Mouse (Mus musculus): ENCODE measurements at regions not wholly inside any gene's neighbourhood (a gene's known extent, or its start where the extent isn't known, plus 50 kb on each side); places are given as distances from the start of the nearest gene placed in this dataset.
"Not testable (repeated sequence)": the region's sequence is repeated elsewhere in the genome, so short reads cannot be mapped to it uniquely, and the experiment has no call there.

DNA sequence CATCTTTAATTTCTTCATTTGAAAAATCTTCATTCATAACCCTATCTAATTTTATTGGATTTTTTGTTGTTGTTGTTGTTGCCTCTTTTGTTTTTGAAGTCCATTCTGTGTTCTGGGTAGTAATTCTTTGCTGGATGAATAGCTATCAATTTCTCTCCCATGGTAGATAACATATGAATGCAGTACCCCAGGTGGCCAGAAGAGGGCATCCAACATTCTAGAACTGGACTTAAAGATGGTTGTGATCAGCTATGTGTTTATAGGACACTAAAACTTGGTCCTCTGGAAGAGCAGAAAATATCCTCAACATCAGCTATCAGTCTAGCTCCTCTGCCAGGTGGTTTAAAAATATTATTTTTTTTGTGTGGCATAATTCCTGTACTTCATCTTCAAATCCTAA, 73.0 kb downstream of the Prl2c3 start:
- not testable (repeated sequence) for H3K4me2 ChIP-seq (ENCODE audit: low read length); H3K4me1 ChIP-seq (ENCODE audit: control insufficient read depth, insufficient read depth, low read length); H3K27me3 ChIP-seq (replicated peaks; ENCODE audit: control insufficient read depth, insufficient read depth, low read length); H3K9me3 ChIP-seq (replicated peaks; ENCODE audit: control insufficient read depth, low read length); H3K9ac ChIP-seq (ENCODE audit: low read length); H3K36me3 ChIP-seq (ENCODE audit: control insufficient read depth, insufficient read depth, low read length); H3K4me3 ChIP-seq (ENCODE audit: low read depth, low read length); H3K27ac ChIP-seq (ENCODE audit: low read depth, low read length); ATAC-seq
- peak; percentile 15 for DNase-seq (ENCODE audit: low spot score)

- not testable (repeated sequence) for H3K36me3 ChIP-seq (ENCODE audit: control insufficient read depth, insufficient read depth, low read length); H3K9ac ChIP-seq (ENCODE audit: low read length); H3K27me3 ChIP-seq (replicated peaks; ENCODE audit: control insufficient read depth, insufficient read depth, low read length); H3K9me3 ChIP-seq (replicated peaks; ENCODE audit: control insufficient read depth, low read length); H3K27ac ChIP-seq (ENCODE audit: low read depth, low read length); H3K4me1 ChIP-seq (ENCODE audit: control insufficient read depth, insufficient read depth, low read length); DNase-seq (ENCODE audit: low spot score); ATAC-seq; H3K4me3 ChIP-seq (ENCODE audit: low read depth, low read length); H3K4me2 ChIP-seq (ENCODE audit: low read length)
- 89% methylated on average over 7 of the region's 7 CpGs for WGBS
Observed at GRCm38 (mm10) chr13:12717972-12718546, 81.8 kb downstream of the Prl2c3 start.

GRCm38 (mm10) chr13:12711471-12712273, 88.2 kb downstream of the Prl2c3 start:
- H3K9me3 ChIP-seq (replicated peaks; ENCODE audit: control insufficient read depth, low read length) = no peaks in the 10 kb centered on the region
- DNase-seq (ENCODE audit: low spot score) = no peak
- no peaks in the 10 kb centered on the region for H3K4me1 ChIP-seq (ENCODE audit: control insufficient read depth, insufficient read depth, low read length)
- H3K27ac ChIP-seq (ENCODE audit: low read depth, low read length) = no peak overlapping the region
- no peaks in the 10 kb centered on the region for H3K36me3 ChIP-seq (ENCODE audit: control insufficient read depth, insufficient read depth, low read length)
- H3K27me3 ChIP-seq (replicated peaks; ENCODE audit: control insufficient read depth, insufficient read depth, low read length) = no peaks in the 10 kb centered on the region
- H3K4me3 ChIP-seq (ENCODE audit: low read depth, low read length) = no peak overlapping the region
- ATAC-seq = no peak
- 59% methylated on average over 7 of the region's 7 CpGs for WGBS
- H3K9ac ChIP-seq (ENCODE audit: low read length) = no peak overlapping the region
- H3K4me2 ChIP-seq (ENCODE audit: low read length) = no peak overlapping the region

DNA sequence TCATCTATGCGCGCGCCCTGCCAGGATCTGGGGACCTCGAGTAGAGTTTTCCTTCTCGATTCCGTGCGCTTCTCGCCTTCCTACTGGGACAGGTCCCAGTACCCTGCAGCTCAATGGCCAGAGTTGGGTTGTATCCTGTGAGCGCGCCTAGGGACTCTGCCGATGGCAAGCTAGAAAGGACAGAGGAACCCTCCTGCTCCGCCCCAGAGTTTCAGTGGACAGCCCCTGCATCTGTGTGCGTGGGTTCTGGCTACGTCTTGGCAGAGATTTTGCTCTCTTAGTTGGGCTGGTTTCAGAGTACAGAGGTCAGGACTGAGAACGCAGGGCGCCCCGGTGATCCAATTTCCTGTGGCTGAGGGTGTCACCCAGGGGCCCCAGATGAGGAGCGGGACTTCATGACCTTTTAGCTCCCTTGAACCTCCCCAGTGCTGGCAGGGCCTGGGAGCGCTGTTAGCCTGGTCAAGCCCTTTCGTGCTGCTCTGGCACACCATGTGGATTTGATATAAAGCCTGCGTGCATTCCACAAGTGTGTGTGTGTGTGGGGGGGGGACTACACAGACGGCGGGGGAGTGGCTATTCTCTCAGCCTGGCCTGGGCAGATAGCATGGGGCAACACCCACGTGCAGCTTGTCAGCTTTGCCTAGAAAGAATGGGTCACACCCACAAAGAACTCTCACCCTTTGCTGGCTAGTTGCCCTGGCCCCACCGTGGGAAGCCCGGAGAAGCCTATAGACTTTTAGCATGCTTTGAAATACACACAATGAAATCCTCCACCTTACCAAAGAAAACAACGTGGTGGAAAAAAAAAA, 96.9 kb downstream of the Prl2c3 start:
- not testable (repeated sequence) for H3K4me2 ChIP-seq (ENCODE audit: low read length); H3K4me3 ChIP-seq (ENCODE audit: low read depth, low read length); H3K27ac ChIP-seq (ENCODE audit: low read depth, low read length); ATAC-seq; H3K36me3 ChIP-seq (ENCODE audit: control insufficient read depth, insufficient read depth, low read length); H3K9ac ChIP-seq (ENCODE audit: low read length); H3K4me1 ChIP-seq (ENCODE audit: control insufficient read depth, insufficient read depth, low read length); H3K27me3 ChIP-seq (replicated peaks; ENCODE audit: control insufficient read depth, insufficient read depth, low read length); DNase-seq (ENCODE audit: low spot score); H3K9me3 ChIP-seq (replicated peaks; ENCODE audit: control insufficient read depth, low read length)
- 6% methylated on average over 12 of the region's 27 CpGs for WGBS

- H3K36me3 ChIP-seq (ENCODE audit: control insufficient read depth, insufficient read depth, low read length); H3K9me3 ChIP-seq (replicated peaks; ENCODE audit: control insufficient read depth, low read length); H3K27me3 ChIP-seq (replicated peaks; ENCODE audit: control insufficient read depth, insufficient read depth, low read length); H3K4me1 ChIP-seq (ENCODE audit: control insufficient read depth, insufficient read depth, low read length); H3K4me3 ChIP-seq (ENCODE audit: low read depth, low read length); H3K27ac ChIP-seq (ENCODE audit: low read depth, low read length); H3K9ac ChIP-seq (ENCODE audit: low read length); DNase-seq (ENCODE audit: low spot score): not testable (repeated sequence)
- H3K4me2 ChIP-seq (ENCODE audit: low read length) = peak overlapping the region; percentile 32
- ATAC-seq = peak; percentile 78
- WGBS = under 1% methylated on average over 24 of the region's 46 CpGs
Observed at GRCm38 (mm10) chr13:12702111-12702803, 97.6 kb downstream of the Prl2c3 start.

- H3K4me2 ChIP-seq (ENCODE audit: low read length); H3K4me1 ChIP-seq (ENCODE audit: control insufficient read depth, insufficient read depth, low read length); DNase-seq (ENCODE audit: low spot score); H3K9ac ChIP-seq (ENCODE audit: low read length); H3K27me3 ChIP-seq (replicated peaks; ENCODE audit: control insufficient read depth, insufficient read depth, low read length); H3K9me3 ChIP-seq (replicated peaks; ENCODE audit: control insufficient read depth, low read length); H3K27ac ChIP-seq (ENCODE audit: low read depth, low read length); H3K4me3 ChIP-seq (ENCODE audit: low read depth, low read length); H3K36me3 ChIP-seq (ENCODE audit: control insufficient read depth, insufficient read depth, low read length); ATAC-seq: not testable (repeated sequence)
- WGBS = 53% methylated on average over 4 of the region's 7 CpGs
Observed at GRCm38 (mm10) chr13:12693593-12694118, 106.2 kb downstream of the Prl2c3 start.

- H3K4me2 ChIP-seq (ENCODE audit: low read length); H3K9me3 ChIP-seq (replicated peaks; ENCODE audit: control insufficient read depth, low read length); ATAC-seq; H3K9ac ChIP-seq (ENCODE audit: low read length); H3K36me3 ChIP-seq (ENCODE audit: control insufficient read depth, insufficient read depth, low read length); DNase-seq (ENCODE audit: low spot score); H3K27me3 ChIP-seq (replicated peaks; ENCODE audit: control insufficient read depth, insufficient read depth, low read length); H3K4me3 ChIP-seq (ENCODE audit: low read depth, low read length); H3K27ac ChIP-seq (ENCODE audit: low read depth, low read length); H3K4me1 ChIP-seq (ENCODE audit: control insufficient read depth, insufficient read depth, low read length): not testable (repeated sequence)
- no CpG with 5 or more reads among the region's 1 CpGs for WGBS
Observed at GRCm38 (mm10) chr13:12688778-12689177, 111.1 kb downstream of the Prl2c3 start.

- 88% methylated on average over 2 of the region's 5 CpGs for WGBS
- not testable (repeated sequence) for H3K4me2 ChIP-seq (ENCODE audit: low read length); H3K9ac ChIP-seq (ENCODE audit: low read length); H3K27me3 ChIP-seq (replicated peaks; ENCODE audit: control insufficient read depth, insufficient read depth, low read length); DNase-seq (ENCODE audit: low spot score); H3K4me1 ChIP-seq (ENCODE audit: control insufficient read depth, insufficient read depth, low read length); H3K27ac ChIP-seq (ENCODE audit: low read depth, low read length); H3K36me3 ChIP-seq (ENCODE audit: control insufficient read depth, insufficient read depth, low read length); H3K9me3 ChIP-seq (replicated peaks; ENCODE audit: control insufficient read depth, low read length); H3K4me3 ChIP-seq (ENCODE audit: low read depth, low read length); ATAC-seq
Observed at GRCm38 (mm10) chr13:12688149-12688548, 111.7 kb downstream of the Prl2c3 start.

All from forebrain, embryonic 14.5 days (tissue).